Mouse (Mus musculus) neural tube, embryonic 14.5 days (tissue): ENCODE results near the gene Smad9. TPM values are rescaled to one million over a fixed set of nuclear protein-coding genes. Genes with fewer than 3 reads are reported as not detected.
A peak's percentile ranks its signal among the peaks of the same experiment; 100 is the strongest.

Source experiments
- ATAC-seq: fragments of 200-750 bp; cut with Nextera tagmentation; 2 replicates; pipeline ENCODE4 v1.8.0; 2017; ENCODE audit warnings: low read depth, mild to moderate bottlenecking, moderate TSS enrichment, moderate library complexity
- H3K27ac ChIP-seq: fragments of 300-500 bp; sonication (generic); 2 replicates; pipeline ENCODE4 v1.5.1; 2014; ENCODE audit warnings: low read depth, mild to moderate bottlenecking, control low read depth, low read length, moderate library complexity, mixed read lengths
- H3K27me3 ChIP-seq: fragments of 300-500 bp; sonication (generic); 2 replicates; pipeline ENCODE4 v1.6.1; 2014; ENCODE audit warnings: low read length; ENCODE audit not compliant: control insufficient read depth, insufficient read depth
- H3K36me3 ChIP-seq: fragments of 300-500 bp; sonication (generic); 2 replicates; pipeline ENCODE4 v1.6.1; 2014; ENCODE audit warnings: low read length, mixed read lengths; ENCODE audit not compliant: control insufficient read depth, insufficient read depth
- H3K4me1 ChIP-seq: fragments of 300-500 bp; sonication (generic); 2 replicates; pipeline ENCODE4 v1.6.1; 2014; ENCODE audit warnings: low read length; ENCODE audit not compliant: control insufficient read depth, insufficient read depth
- H3K4me2 ChIP-seq: fragments of 300-500 bp; sonication (generic); 2 replicates; pipeline ENCODE4 v1.6.1; 2014; ENCODE audit warnings: mild to moderate bottlenecking, low read depth, low read length, control low read depth
- H3K4me3 ChIP-seq: fragments of 300-500 bp; sonication (generic); 2 replicates; pipeline ENCODE4 v1.5.1; 2014; ENCODE audit warnings: low read depth, low read length, control low read depth, mixed read lengths
- H3K9ac ChIP-seq: fragments of 300-500 bp; sonication (generic); replicated peaks from 2 replicates; pipeline ENCODE4 v1.6.1; 2014; ENCODE audit warnings: low read depth, mild to moderate bottlenecking, control low read depth, low read length, mixed read lengths
- H3K9me3 ChIP-seq: fragments of 300-500 bp; sonication (generic); 2 replicates; pipeline ENCODE4 v1.6.1; 2016; ENCODE audit warnings: low read length; ENCODE audit not compliant: control insufficient read depth
- WGBS: fragments of 180-500 bp; shearing (Covaris S2); extraction: QIAGEN DNeasy Blood & Tissue Kit; methylation state at CpG from one replicate; pipeline ENCODE4 v1.1.7; 2014; 5-methylcytosine and 5-hydroxymethylcytosine counted together
- polyA plus RNA-seq: library from polyadenylated mRNA; unstranded; fragments of >200 nt; fragmentation: Nextera tagmentation; extraction: Ambion mirVana; gene quantifications from 2 replicates; pipeline ENCODE4 v1.2.1, GENCODE M21; 2014

Smad9 gene
- polyA plus RNA-seq, 1 experiment from 2014 or later = 1.2 TPM

DNA sequence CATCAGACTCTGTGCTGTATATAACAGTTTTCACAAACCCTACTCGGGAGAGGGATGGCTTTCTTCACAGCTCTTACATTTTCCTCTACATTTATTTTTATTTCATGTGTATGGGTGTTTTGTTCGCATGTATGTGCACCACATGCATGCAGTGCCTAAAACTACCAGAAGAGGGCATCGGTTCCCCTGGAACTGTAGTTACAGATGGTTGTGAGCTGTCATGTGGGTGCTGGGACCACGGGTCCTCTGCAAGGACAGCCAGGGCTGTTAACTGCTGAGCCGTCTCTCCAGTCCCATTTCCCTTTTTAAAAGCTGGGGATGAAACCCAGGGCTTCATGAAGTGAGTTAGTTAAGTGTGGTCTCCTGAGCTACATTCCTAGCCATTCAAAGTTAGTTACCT, 40.0 kb downstream of the Smad9 start:
- no peak overlapping the region for H3K4me2 ChIP-seq
- no peaks in the 10 kb centered on the region for H3K9me3 ChIP-seq
- no peaks in the 10 kb centered on the region for H3K36me3 ChIP-seq
- WGBS = 95% methylated on average over 5 of the region's 5 CpGs
- no peak overlapping the region for H3K4me3 ChIP-seq
- H3K9ac ChIP-seq = no peak overlapping the region
- ATAC-seq = no peak
- H3K4me1 ChIP-seq = no peaks in the 10 kb centered on the region
- no peak overlapping the region for H3K27ac ChIP-seq
- no peaks in the 10 kb centered on the region for H3K27me3 ChIP-seq

- H3K27ac ChIP-seq = no peak overlapping the region
- no peaks in the 10 kb centered on the region for H3K36me3 ChIP-seq
- no peak overlapping the region for H3K9ac ChIP-seq
- H3K4me2 ChIP-seq = no peak overlapping the region
- 97% methylated on average over 1 of the region's 1 CpGs for WGBS
- no peak for ATAC-seq
- H3K4me3 ChIP-seq = no peak overlapping the region
- H3K4me1 ChIP-seq = no peaks in the 10 kb centered on the region
- no peaks in the 10 kb centered on the region for H3K27me3 ChIP-seq
- no peaks in the 10 kb centered on the region for H3K9me3 ChIP-seq
Measured at GRCm38 (mm10) chr3:54795806-54796205, 40.4 kb downstream of the Smad9 start.

DNA sequence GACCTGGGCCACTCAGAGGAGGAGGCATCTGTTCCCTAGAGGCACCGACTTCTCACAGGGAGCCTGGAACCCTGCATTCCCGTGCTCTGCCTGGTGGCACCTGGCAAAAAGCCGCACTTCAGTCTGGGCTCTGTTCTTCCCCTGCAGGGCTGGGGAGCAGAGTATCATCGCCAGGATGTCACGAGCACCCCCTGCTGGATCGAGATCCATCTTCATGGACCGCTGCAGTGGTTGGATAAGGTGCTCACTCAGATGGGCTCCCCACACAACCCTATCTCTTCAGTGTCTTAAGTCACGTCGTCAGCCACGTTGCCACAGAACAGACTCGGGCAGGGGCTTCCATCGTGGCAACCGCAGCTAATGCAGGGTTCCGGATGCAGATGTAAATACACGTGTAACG, 41.8 kb downstream of the Smad9 start:
- Histone ChIP-seq H3K4me2 (no peak overlapping the region), H3K9ac (no peak overlapping the region), H3K4me1 (no peaks in the 10 kb centered on the region), H3K27me3 (no peaks in the 10 kb centered on the region), H3K27ac (no peak overlapping the region), H3K9me3 (no peaks in the 10 kb centered on the region), H3K36me3 (no peaks in the 10 kb centered on the region), H3K4me3 (no peak overlapping the region)
- ATAC-seq = peak; percentile 84; the same call in 1 of the 2 replicates
- 47% methylated on average over 16 of the region's 16 CpGs for WGBS

DNA sequence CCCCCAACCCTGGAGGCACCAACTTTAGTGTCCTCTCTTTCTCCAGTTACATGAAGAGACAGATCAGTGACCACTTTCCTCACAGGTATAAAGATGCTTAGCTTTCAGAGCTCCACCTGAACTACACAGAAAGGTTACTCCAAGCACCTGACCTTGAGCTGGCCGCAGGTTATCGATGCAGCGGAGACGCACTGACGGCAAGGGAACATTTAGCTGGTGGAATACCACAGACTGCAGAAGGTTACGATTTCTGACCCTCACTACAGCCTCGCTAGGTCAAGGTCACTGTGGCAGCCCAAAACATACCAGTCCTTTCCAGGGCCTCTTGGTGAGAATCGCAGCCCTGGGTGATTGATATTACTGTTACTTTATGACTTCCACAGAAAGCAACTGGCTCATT, 48.3 kb downstream of the Smad9 start:
- Histone ChIP-seq H3K4me2 (no peak overlapping the region), H3K9ac (no peak overlapping the region), H3K27ac (no peak overlapping the region), H3K9me3 (no peaks in the 10 kb centered on the region), H3K27me3 (no peaks in the 10 kb centered on the region), H3K4me3 (no peak overlapping the region), H3K36me3 (peaks cover 12% of the 10 kb centered on the region), H3K4me1 (peaks cover 13% of the 10 kb centered on the region)
- WGBS = 95% methylated on average over 8 of the region's 8 CpGs
- no peak for ATAC-seq

DNA sequence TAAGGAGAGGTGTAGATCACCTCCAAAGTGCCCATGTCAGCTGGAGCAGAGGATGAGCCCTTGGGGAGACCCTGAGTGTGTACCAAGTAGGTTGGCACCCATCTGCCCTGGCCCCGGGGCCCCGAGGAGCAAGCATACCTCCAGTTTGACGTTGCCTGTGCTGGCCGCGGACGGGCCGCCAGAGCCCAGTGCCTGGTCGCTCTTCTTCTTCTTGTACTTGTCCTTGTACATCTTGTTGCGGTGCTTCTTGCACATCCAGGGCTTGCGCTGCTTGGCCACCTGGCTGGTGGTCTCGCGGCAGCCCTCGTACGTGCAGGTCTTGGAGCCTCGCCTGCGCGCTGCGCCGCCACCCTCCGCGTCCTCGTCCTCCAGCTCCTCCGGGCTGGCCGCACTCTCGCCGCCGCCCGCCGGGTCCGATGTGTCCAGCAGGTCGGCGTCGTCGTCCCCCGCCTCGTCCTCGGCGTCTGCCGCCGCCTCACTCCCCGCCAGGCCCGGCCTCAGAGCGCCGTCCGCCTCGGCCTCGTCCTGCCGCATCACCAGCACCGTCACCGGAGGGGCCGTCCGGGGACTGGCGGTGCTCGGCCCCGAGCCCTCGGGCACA, 51.8 kb downstream of the Smad9 start:
- H3K9me3 ChIP-seq = no peaks in the 10 kb centered on the region
- H3K4me3 ChIP-seq = peak overlapping the region; percentile 94
- H3K27me3 ChIP-seq = no peaks in the 10 kb centered on the region
- peaks cover 12% of the 10 kb centered on the region for H3K36me3 ChIP-seq
- H3K27ac ChIP-seq = peak overlapping the region; percentile 92
- peaks cover 13% of the 10 kb centered on the region for H3K4me1 ChIP-seq
- H3K4me2 ChIP-seq = peak overlapping the region; percentile 96
- ATAC-seq = peak; percentile 87
- peak overlapping the region; percentile 94 for H3K9ac ChIP-seq
- under 1% methylated on average over 56 of the region's 56 CpGs for WGBS

- H3K9me3 ChIP-seq = no peaks in the 10 kb centered on the region
- peak within 1 kb of the TSS; percentile 96 for H3K4me2 ChIP-seq
- peak within 1 kb of the TSS; percentile 94 for H3K4me3 ChIP-seq
- peaks cover 13% of the 10 kb centered on the region for H3K4me1 ChIP-seq
- under 1% methylated on average over 52 of the region's 52 CpGs for WGBS
- H3K9ac ChIP-seq = peak within 1 kb of the TSS; percentile 94
- no peaks in the 10 kb centered on the region for H3K27me3 ChIP-seq
- H3K36me3 ChIP-seq = peaks cover 12% of the 10 kb centered on the region
- peak; percentile 94 for ATAC-seq
- H3K27ac ChIP-seq = peak within 1 kb of the TSS; percentile 92
Measured at GRCm38 (mm10) chr3:54807666-54808217, 52.4 kb downstream of the Smad9 start, which contains the start of gene Rfxap. Gene Rfxap (minus strand): TSS chr3:54807791.

GRCm38 (mm10) chr3:54809111-54809510, 53.7 kb downstream of the Smad9 start:
- Histone ChIP-seq H3K4me2 (no peak overlapping the region), H3K27me3 (no peaks in the 10 kb centered on the region), H3K36me3 (peaks cover 4% of the 10 kb centered on the region), H3K9ac (no peak overlapping the region), H3K4me1 (peaks cover 13% of the 10 kb centered on the region), H3K9me3 (no peaks in the 10 kb centered on the region), H3K4me3 (no peak overlapping the region), H3K27ac (no peak overlapping the region)
- no peak for ATAC-seq
- 69% methylated on average over 5 of the region's 5 CpGs for WGBS

DNA sequence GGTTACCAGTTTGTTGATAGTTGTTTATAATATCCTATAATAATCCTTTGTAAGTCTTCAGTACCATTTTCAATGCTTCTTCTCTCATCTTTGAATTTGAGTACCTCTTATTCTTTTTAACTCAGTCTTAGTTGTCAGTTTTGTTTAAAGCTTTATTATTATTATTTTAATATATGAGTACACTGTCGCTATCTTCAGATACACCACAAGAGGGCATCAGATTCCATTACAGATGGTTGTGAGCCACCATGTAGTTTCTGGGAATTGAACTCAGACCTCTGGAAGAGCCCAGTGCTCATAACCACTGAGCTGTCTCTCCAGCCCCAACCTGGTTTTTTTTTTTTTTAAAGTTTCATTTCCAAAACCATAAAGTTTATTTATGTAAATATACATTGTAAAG, 56.2 kb downstream of the Smad9 start:
- H3K4me2 ChIP-seq = no peak overlapping the region
- no peak for ATAC-seq

DNA sequence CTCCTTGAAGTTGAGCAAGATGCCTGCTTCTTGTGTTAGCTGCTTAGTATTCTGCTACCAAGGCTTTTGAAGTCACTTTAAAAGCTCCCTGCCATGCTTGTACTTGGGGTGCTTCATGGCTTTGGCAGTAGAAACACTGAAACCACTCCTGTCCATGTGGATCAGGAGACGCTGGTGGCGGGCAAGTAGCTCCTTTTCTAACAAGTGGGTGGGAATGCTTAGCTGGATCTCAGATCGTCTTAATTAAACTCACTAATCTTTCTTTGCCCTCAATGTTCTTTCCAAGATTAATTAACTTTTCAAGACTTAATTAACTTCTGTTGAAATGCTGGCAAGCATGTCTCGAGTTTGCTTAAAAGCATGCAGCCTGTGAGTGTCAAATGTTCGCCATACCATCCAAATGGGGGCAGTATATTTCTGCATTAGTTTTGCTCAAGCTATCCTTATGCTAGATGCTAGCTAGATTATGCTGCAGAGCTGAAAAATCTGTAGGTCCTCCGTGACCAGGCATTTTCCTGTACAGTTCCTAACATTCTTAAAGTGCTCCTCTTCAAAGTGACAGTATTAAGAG, 58.1 kb downstream of the Smad9 start:
- H3K4me2 ChIP-seq = no peak overlapping the region
- no peaks in the 10 kb centered on the region for H3K4me1 ChIP-seq
- H3K9me3 ChIP-seq = no peaks in the 10 kb centered on the region
- H3K36me3 ChIP-seq = no peaks in the 10 kb centered on the region
- no peak overlapping the region for H3K27ac ChIP-seq
- WGBS = 67% methylated on average over 6 of the region's 6 CpGs
- no peak overlapping the region for H3K9ac ChIP-seq
- no peak for ATAC-seq
- H3K4me3 ChIP-seq = no peak overlapping the region
- no peaks in the 10 kb centered on the region for H3K27me3 ChIP-seq

More for the DNA sequence above, 56.2 kb downstream of the Smad9 start:
- H3K9ac ChIP-seq = no peak overlapping the region
- 50% methylated on average over 1 of the region's 1 CpGs for WGBS
- H3K27ac ChIP-seq = no peak overlapping the region
- no peaks in the 10 kb centered on the region for H3K27me3 ChIP-seq
- H3K36me3 ChIP-seq = no peaks in the 10 kb centered on the region
- no peaks in the 10 kb centered on the region for H3K9me3 ChIP-seq
- peaks cover 4% of the 10 kb centered on the region; the same call in 1 of the 2 replicates for H3K4me1 ChIP-seq
- H3K4me3 ChIP-seq = no peak overlapping the region
